Mouse (Mus musculus): ENCODE measurements at regions not wholly inside any gene's neighbourhood (a gene's known extent, or its start where the extent isn't known, plus 50 kb on each side); places are given as distances from the start of the nearest gene placed in this dataset.

- peak; percentile 79 for DNase-seq (ENCODE audit: extremely low read depth)
Measured at GRCm38 (mm10) chr4:53345346-53345745, 94.9 kb upstream of the Slc44a1 start.

GRCm38 (mm10) chr4:53344546-53344945, 95.7 kb upstream of the Slc44a1 start:
- in situ Hi-C loops (cut with MboI; ENCODE audit: low pct_ligation_motif_present, low pct_unique_long_range_greater_than_20kb, low sequenced_read_pairs) (no loop called here), dilution Hi-C loops (cut with MboI; ENCODE audit: extremely low pct_ligation_motif_present, extremely low pct_unique_long_range_greater_than_20kb, low sequenced_read_pairs) (no loop called here)
- no peak overlapping the region for H3K4me3 ChIP-seq (replicated peaks in 1 of 3; ENCODE audit: low read depth in 2 of 3, low read length in 2 of 3, poor library complexity in 1 of 3)
- H3K4me1 ChIP-seq (ENCODE audit: control insufficient read depth in 1 of 2, insufficient read depth in 2 of 2), result peaks cover 7 to 28% of the 10 kb centered on the region in 2 experiments; a peak in 2 of 4 replicates
- no peak overlapping the region for H3K4me2 ChIP-seq (ENCODE audit: insufficient read depth, low read depth, poor library complexity, severe bottlenecking)
- no peaks in the 10 kb centered on the region for H3K79me2 ChIP-seq (replicated peaks; ENCODE audit: control insufficient read depth, extremely low read depth, insufficient read depth, poor library complexity, severe bottlenecking)
- H3K27ac ChIP-seq (ENCODE audit: insufficient read depth, low read depth), result no peak overlapping the region
- H3K9me3 ChIP-seq (replicated peaks; ENCODE audit: low read length), result peaks cover 14% of the 10 kb centered on the region
- no peak overlapping the region for H3K9ac ChIP-seq (ENCODE audit: insufficient read depth, low read depth)
- no peaks in the 10 kb centered on the region for H3K27me3 ChIP-seq (replicated peaks)
- no peaks in the 10 kb centered on the region for H3K36me3 ChIP-seq (replicated peaks in 1 of 2; ENCODE audit: control insufficient read depth in 1 of 2, insufficient read depth in 1 of 2, low read length in 1 of 2)
- TF ChIP-seq MYC (IDR thresholded peaks at IDR 0.05; ENCODE audit: low read depth, low read length), result no peak
- no peak for TF ChIP-seq EP300 (IDR thresholded peaks at IDR 0.05; ENCODE audit: low read length)
- TF ChIP-seq USF2 (conservative IDR thresholded peaks at IDR 0.05; ENCODE audit: low read depth, low read length), result no peak
- TF ChIP-seq ZMIZ1 (IDR thresholded peaks at IDR 0.05; ENCODE audit: low read depth, low read length), result no peak
- no peak for TF ChIP-seq PAX5 (IDR thresholded peaks at IDR 0.05; ENCODE audit: low read length)
- no peak for TF ChIP-seq CTCF (conservative IDR thresholded peaks at IDR 0.05 in 1 of 2, IDR thresholded peaks at IDR 0.05 in 1 of 2; ENCODE audit: low read depth in 2 of 2, low read length in 2 of 2)
- no peak for TF ChIP-seq NRF1 (IDR thresholded peaks at IDR 0.05; ENCODE audit: low read depth, low read length)
- TF ChIP-seq ETS1 (conservative IDR thresholded peaks at IDR 0.05; ENCODE audit: low read depth, low read length), result no peak
- no peak for TF ChIP-seq MAZ (IDR thresholded peaks at IDR 0.05; ENCODE audit: low read depth, low read length)
- TF ChIP-seq RCOR1 (conservative IDR thresholded peaks at IDR 0.05; ENCODE audit: low read depth, low read length), result no peak
- TF ChIP-seq MAX (IDR thresholded peaks at IDR 0.05; ENCODE audit: low read length), result no peak
- TF ChIP-seq RAD21 (IDR thresholded peaks at IDR 0.05; ENCODE audit: low read depth, low read length), result no peak
- no peak for TF ChIP-seq TCF12 (IDR thresholded peaks at IDR 0.05; ENCODE audit: low read depth, low read length)
- no peak for TF ChIP-seq KAT2A (IDR thresholded peaks at IDR 0.05; ENCODE audit: insufficient replicate concordance, low read length)
- no peak for TF ChIP-seq IRF4 (IDR thresholded peaks at IDR 0.05; ENCODE audit: low read depth, low read length)
- no peak for DNase-seq (ENCODE audit: extremely low read depth)

More at GRCm38 (mm10) chr4:53345346-53345745, 94.9 kb upstream of the Slc44a1 start:
- H3K36me3 ChIP-seq (replicated peaks in 1 of 2; ENCODE audit: control insufficient read depth in 1 of 2, insufficient read depth in 1 of 2, low read length in 1 of 2), result no peaks in the 10 kb centered on the region
- dilution Hi-C loops (cut with MboI; ENCODE audit: extremely low pct_ligation_motif_present, extremely low pct_unique_long_range_greater_than_20kb, low sequenced_read_pairs) (no loop called here), in situ Hi-C loops (cut with MboI; ENCODE audit: low pct_ligation_motif_present, low pct_unique_long_range_greater_than_20kb, low sequenced_read_pairs) (no loop called here)
- H3K27me3 ChIP-seq (replicated peaks), result no peaks in the 10 kb centered on the region
- H3K79me2 ChIP-seq (replicated peaks; ENCODE audit: control insufficient read depth, extremely low read depth, insufficient read depth, poor library complexity, severe bottlenecking), result no peaks in the 10 kb centered on the region
- H3K9me3 ChIP-seq (replicated peaks; ENCODE audit: low read length), result peaks cover 14% of the 10 kb centered on the region
- no peak overlapping the region for H3K9ac ChIP-seq (ENCODE audit: insufficient read depth, low read depth)
- TF ChIP-seq JUND (conservative IDR thresholded peaks at IDR 0.05; ENCODE audit: low read depth, low read length) (no peak), CHD2 (IDR thresholded peaks at IDR 0.05; ENCODE audit: low read length) (no peak), EP300 (IDR thresholded peaks at IDR 0.05; ENCODE audit: low read length) (peak; percentile 75), USF1 (IDR thresholded peaks at IDR 0.05; ENCODE audit: low read depth, low read length) (no peak), TBP (conservative IDR thresholded peaks at IDR 0.05; ENCODE audit: low read depth, low read length) (no peak), MAX (IDR thresholded peaks at IDR 0.05; ENCODE audit: low read length) (no peak), KAT2A (IDR thresholded peaks at IDR 0.05; ENCODE audit: insufficient replicate concordance, low read length) (no peak), MXI1 (IDR thresholded peaks at IDR 0.05; ENCODE audit: low read depth, low read length) (no peak), TCF12 (IDR thresholded peaks at IDR 0.05; ENCODE audit: low read depth, low read length) (no peak), PAX5 (IDR thresholded peaks at IDR 0.05; ENCODE audit: low read length) (no peak), RAD21 (IDR thresholded peaks at IDR 0.05; ENCODE audit: low read depth, low read length) (no peak), ELF1 (IDR thresholded peaks at IDR 0.05; ENCODE audit: low read depth, low read length) (no peak), GABPA (IDR thresholded peaks at IDR 0.05; ENCODE audit: insufficient replicate concordance, low read depth, low read length) (no peak), MEF2A (IDR thresholded peaks at IDR 0.05; ENCODE audit: borderline replicate concordance, low read depth, low read length) (peak; percentile 45; the same call in 1 of the 2 replicates), BHLHE40 (IDR thresholded peaks at IDR 0.05; ENCODE audit: low read depth, low read length) (0 out of 2 replicates have a peak, but pooled peaks have one; percentile 13), JUN (IDR thresholded peaks at IDR 0.05; ENCODE audit: insufficient read depth, low read depth, low read length) (0 out of 2 replicates have a peak, but pooled peaks have one; percentile 31), IRF4 (IDR thresholded peaks at IDR 0.05; ENCODE audit: low read depth, low read length) (0 out of 2 replicates have a peak, but pooled peaks have one; percentile 24), E2F4 (IDR thresholded peaks at IDR 0.05; ENCODE audit: insufficient replicate concordance, low read depth, low read length) (no peak), SIN3A (IDR thresholded peaks at IDR 0.05; ENCODE audit: low read length) (no peak), ETS1 (conservative IDR thresholded peaks at IDR 0.05; ENCODE audit: low read depth, low read length) (no peak), ZMIZ1 (IDR thresholded peaks at IDR 0.05; ENCODE audit: low read depth, low read length) (no peak), POLR2AphosphoS2 (IDR thresholded peaks at IDR 0.05; ENCODE audit: low read depth, low read length) (no peak), MYC (IDR thresholded peaks at IDR 0.05; ENCODE audit: low read depth, low read length) (no peak), RCOR1 (conservative IDR thresholded peaks at IDR 0.05; ENCODE audit: low read depth, low read length) (no peak), CTCF (conservative IDR thresholded peaks at IDR 0.05 in 1 of 2, IDR thresholded peaks at IDR 0.05 in 1 of 2; ENCODE audit: low read depth in 2 of 2, low read length in 2 of 2) (no peak), MAZ (IDR thresholded peaks at IDR 0.05; ENCODE audit: low read depth, low read length) (no peak)
- no peak overlapping the region for H3K4me2 ChIP-seq (ENCODE audit: insufficient read depth, low read depth, poor library complexity, severe bottlenecking)
- no peak overlapping the region for H3K4me3 ChIP-seq (replicated peaks in 1 of 3; ENCODE audit: low read depth in 2 of 3, low read length in 2 of 3, poor library complexity in 1 of 3)
- H3K27ac ChIP-seq (ENCODE audit: insufficient read depth, low read depth), result no peak overlapping the region
- H3K4me1 ChIP-seq (ENCODE audit: control insufficient read depth in 1 of 2, insufficient read depth in 2 of 2), result peaks cover 7 to 28% of the 10 kb centered on the region in 2 experiments; a peak in 2 of 4 replicates
